In the genomic region with DNA sequence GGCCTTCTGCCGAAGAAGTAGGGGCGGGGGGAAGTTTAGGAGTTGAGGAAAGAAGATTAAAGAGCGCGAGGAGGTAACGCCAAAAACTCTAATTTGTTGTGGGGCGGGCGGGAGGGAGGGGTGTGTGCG, we compare ENCODE assay signal across 8 mouse cellular contexts. TPM values are rescaled to one million over a fixed set of nuclear protein-coding genes. Genes with fewer than 3 reads are reported as not detected.
DNase-seq lines count a peak whose midpoint lies in the region; ATAC-seq and TF ChIP-seq lines count a peak whose summit lies in the region.

A gene (plus strand): TSS at position 30 of the 129 bp plus-strand sequence.

- TF ChIP-seq POLR2A in spleen, adult 2 months (IDR thresholded peaks at IDR 0.05; ENCODE audit: low read depth, low read length), result no peak
- no peak for TF ChIP-seq POLR2A in limb, embryonic 14.5 days (IDR thresholded peaks at IDR 0.05; ENCODE audit: borderline replicate concordance, extremely low read depth, insufficient read depth, insufficient read length)

- intact Hi-C loops in heart, postnatal 25 days (cut with DNase I), result loop anchor here (10.0 kb wide), 1 partner anchor 489 kb away; no protein-coding TSS in a partner anchor

- no peak for DNase-seq in spleen, adult 2 months (ENCODE audit: low read depth in 1 of 2, low spot score in 2 of 2)
- no peak for DNase-seq in spleen, adult 18-20 months
- no peak for DNase-seq in heart, postnatal 25 days (ENCODE audit: low spot score)
- DNase-seq in limb, embryonic 14.5 days (ENCODE audit: low spot score), result no peak
- DNase-seq in kidney, postnatal 25 days, result no peak
- DNase-seq in right cerebral cortex, adult 2 months (ENCODE audit: low spot score in 2 of 2), result no peak

- no peaks in the 10 kb centered on the region; the same call in 1 of the 2 replicates for H3K4me1 ChIP-seq in spleen, adult 2 months (ENCODE audit: control insufficient read depth, insufficient read depth, insufficient read length)
- no peaks in the 10 kb centered on the region for H3K4me1 ChIP-seq in embryonic facial prominence, embryonic 15.5 days
- H3K4me1 ChIP-seq in limb, embryonic 14.5 days (ENCODE audit: control insufficient read depth, insufficient read depth, low read length), result 0 out of 2 replicates have a peak, but pooled peaks cover 2% of the 10 kb centered on the region

- no peaks in the 10 kb centered on the region for H3K9me3 ChIP-seq in embryonic facial prominence, embryonic 15.5 days (replicated peaks)
- H3K9me3 ChIP-seq in limb, embryonic 14.5 days (ENCODE audit: control insufficient read depth, low read length), result no peaks in the 10 kb centered on the region

- peak within 1 kb of the TSS; percentile 97 for H3K27ac ChIP-seq in spleen, adult 2 months (ENCODE audit: insufficient read depth, low read length)
- H3K27ac ChIP-seq in embryonic facial prominence, embryonic 15.5 days (replicated peaks), result peak within 1 kb of the TSS; percentile 99
- H3K27ac ChIP-seq in limb, embryonic 14.5 days (replicated peaks; ENCODE audit: low read depth, low read length), result peak within 1 kb of the TSS; percentile 96

- no peaks in the 10 kb centered on the region for H3K27me3 ChIP-seq in spleen, adult 2 months (ENCODE audit: control insufficient read depth, insufficient read depth, low read length)
- no peaks in the 10 kb centered on the region for H3K27me3 ChIP-seq in embryonic facial prominence, embryonic 15.5 days
- H3K27me3 ChIP-seq in limb, embryonic 14.5 days (ENCODE audit: control insufficient read depth, insufficient read depth, low read length), result no peaks in the 10 kb centered on the region

- peak within 1 kb of the TSS; percentile 93 for H3K4me3 ChIP-seq in spleen, adult 2 months (ENCODE audit: extremely low read depth, insufficient read depth, insufficient read length)
- peak within 1 kb of the TSS; percentile 72 for H3K4me3 ChIP-seq in embryonic facial prominence, embryonic 15.5 days (replicated peaks)
- peak within 1 kb of the TSS; percentile 55 for H3K4me3 ChIP-seq in limb, embryonic 14.5 days (replicated peaks; ENCODE audit: low read length)

- no peak for ATAC-seq in embryonic facial prominence, embryonic 15.5 days (ENCODE audit: insufficient number of reproducible peaks, low FRiP score, low TSS enrichment, low read depth)
- no peak for ATAC-seq in limb, embryonic 14.5 days (ENCODE audit: low FRiP score, low read depth)
- no peak for ATAC-seq in frontal cortex, adult (ENCODE audit: low TSS enrichment)

- no peaks in the 10 kb centered on the region for H3K36me3 ChIP-seq in spleen, adult 2 months (ENCODE audit: control insufficient read depth, insufficient read depth, low read length)
- H3K36me3 ChIP-seq in embryonic facial prominence, embryonic 15.5 days, result no peaks in the 10 kb centered on the region
- H3K36me3 ChIP-seq in limb, embryonic 14.5 days (ENCODE audit: control insufficient read depth, insufficient read depth, low read length), result no peaks in the 10 kb centered on the region

- 0% methylated on average over 8 of the region's 8 CpGs for WGBS in spleen, adult 2 months
- WGBS in embryonic facial prominence, embryonic 15.5 days, result 3% methylated on average over 6 of the region's 8 CpGs
- WGBS in limb, embryonic 14.5 days, result 0% methylated on average over 8 of the region's 8 CpGs

- H3K9ac ChIP-seq in embryonic facial prominence, embryonic 15.5 days, result peak within 1 kb of the TSS; percentile 54
- peak within 1 kb of the TSS; percentile 89 for H3K9ac ChIP-seq in limb, embryonic 14.5 days (ENCODE audit: low read depth, low read length, severe bottlenecking)

- no peak for TF ChIP-seq CTCF in spleen, adult 2 months (IDR thresholded peaks at IDR 0.05; ENCODE audit: extremely low read depth, insufficient read depth, insufficient read length, insufficient replicate concordance)

- peak within 1 kb of the TSS; percentile 55 for H3K4me2 ChIP-seq in embryonic facial prominence, embryonic 15.5 days (replicated peaks)
- H3K4me2 ChIP-seq in limb, embryonic 14.5 days (replicated peaks; ENCODE audit: low read depth, low read length, severe bottlenecking), result peak within 1 kb of the TSS; percentile 77

RNA-seq across cellular contexts. Expression of the gene that starts here (rescaled TPM):
- 8.6 and 9.8 TPM in 2 replicates for polyA plus RNA-seq in spleen, adult 2 months (2012; rRNA removed)
- 22.4 and 24.0 TPM in 2 replicates for polyA plus RNA-seq in embryonic facial prominence, embryonic 15.5 days (2015; fragmentation: Nextera tagmentation; extraction: Ambion mirVana)
- total RNA-seq in heart, postnatal 25 days (2021), result 100 to 1,000 TPM; 167 to 189 TPM
- 2.5 and 3.6 TPM in 2 replicates for polyA plus RNA-seq in limb, embryonic 14.5 days (2012; rRNA removed)
- 17.6 and 20.2 TPM in 2 replicates for polyA plus RNA-seq in limb, embryonic 14.5 days (2014; fragmentation: Nextera tagmentation; extraction: Ambion mirVana)
